Mouse (Mus musculus) ES-Bruce4 (cell line): ENCODE results near the gene Eif5a2.

Source experiments
- CTCF ChIP-seq: IDR thresholded peaks from one replicate; pipeline ENCODE4 v1.8.1; 2011; ENCODE audit warnings: low read depth, low read length
- POLR2A ChIP-seq: IDR thresholded peaks from one replicate; pipeline ENCODE4 v1.8.1; 2011; ENCODE audit warnings: low read length; ENCODE audit not compliant: insufficient read depth

- TF ChIP-seq CTCF: no peak
- no peak for TF ChIP-seq POLR2A
Observed at GRCm38 (mm10) chr3:28841886-28842649, 61.0 kb downstream of the Eif5a2 start.
